Mouse (Mus musculus) ZHBTc4 (cell line): ENCODE data around the gene Atxn7.
A peak's percentile ranks its signal among the peaks of the same experiment; 100 is the strongest.
"Not testable (repeated sequence)": the region's sequence is repeated elsewhere in the genome, so short reads cannot be mapped to it uniquely, and the experiment has no call there.

ENCODE experiments used
- DNase-seq: peaks from one replicate; pipeline ENCODE4 v3.0.0-alpha.2; 2011; ENCODE audit warnings: low read depth, low spot score

Gene Atxn7

GRCm38 (mm10) chr14:13961401-13962112 lies at the start of gene Atxn7, which contains the start of gene Thoc7:
TSS of gene Atxn7 (plus strand) at chr14:13961440.
TSS of gene Thoc7 (minus strand) at chr14:13961852.
- peak; percentile 68 for DNase-seq

DNA sequence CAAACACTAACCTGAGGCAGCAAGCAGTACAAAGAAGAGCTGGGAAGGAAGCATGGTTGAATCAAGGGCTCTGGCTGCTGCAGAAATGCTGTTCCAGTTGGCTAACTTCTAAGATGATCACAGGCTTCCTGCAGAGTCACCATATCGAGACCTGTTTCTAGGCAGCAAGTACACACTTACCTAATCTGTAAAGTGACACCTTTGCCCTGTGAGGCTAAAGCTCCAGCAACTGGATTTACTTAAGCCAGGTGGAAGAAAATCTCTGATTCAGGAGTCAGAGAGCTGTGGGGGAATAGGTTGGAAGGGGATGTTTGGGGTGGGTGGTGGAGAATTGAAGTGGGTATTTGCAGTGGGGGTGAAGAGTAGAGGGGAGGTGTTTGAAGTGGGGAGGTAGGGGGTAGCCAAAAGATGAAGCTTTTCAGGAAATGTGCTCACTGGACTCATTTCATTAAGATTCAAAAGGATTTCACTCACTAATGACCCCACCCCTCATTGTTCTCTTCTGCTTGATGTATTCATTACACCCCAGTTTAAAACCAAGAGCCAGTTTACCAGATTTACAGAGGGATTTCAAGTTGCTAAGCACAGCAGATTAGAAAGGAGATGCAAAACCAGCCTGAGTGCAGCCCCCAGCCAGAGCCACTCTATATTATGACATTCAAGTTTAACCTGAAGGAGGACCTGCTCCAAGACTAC lies 46.7 kb upstream of the Atxn7 start, which contains the start of gene Gm281:
TSS of gene Gm281 (minus strand) at position 92 of the 696 bp plus-strand sequence.
- peak; percentile 58 for DNase-seq

- DNase-seq = no peak
These were observed 46.0 kb upstream of the Atxn7 start for GRCm38 (mm10) chr14:13915207-13915606.

- DNase-seq = no peak
These were observed 44.0 kb upstream of the Atxn7 start for GRCm38 (mm10) chr14:13917208-13917607.

DNA sequence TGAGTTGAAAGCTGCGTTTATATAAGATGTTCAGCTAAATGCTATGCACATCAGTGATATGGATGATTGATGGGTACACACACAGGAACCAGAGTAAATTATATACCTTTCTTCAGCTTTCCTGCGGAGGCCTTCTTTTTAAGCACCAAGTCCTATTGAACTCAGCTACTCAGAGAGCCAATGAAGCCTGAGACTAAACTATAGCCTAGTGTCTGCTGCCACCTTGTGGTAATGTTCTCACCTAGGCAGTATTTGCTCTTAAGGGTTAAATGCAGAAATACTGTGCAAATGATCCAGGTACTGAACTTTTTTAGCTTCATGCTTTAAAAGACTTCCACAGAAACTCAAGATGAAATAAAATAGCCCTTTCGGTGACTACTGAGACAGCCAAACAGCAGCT lies 43.6 kb upstream of the Atxn7 start:
- peak; percentile 87 for DNase-seq

GRCm38 (mm10) chr14:13933290-13934051 lies 27.8 kb upstream of the Atxn7 start:
- peak; percentile 25 for DNase-seq

DNA sequence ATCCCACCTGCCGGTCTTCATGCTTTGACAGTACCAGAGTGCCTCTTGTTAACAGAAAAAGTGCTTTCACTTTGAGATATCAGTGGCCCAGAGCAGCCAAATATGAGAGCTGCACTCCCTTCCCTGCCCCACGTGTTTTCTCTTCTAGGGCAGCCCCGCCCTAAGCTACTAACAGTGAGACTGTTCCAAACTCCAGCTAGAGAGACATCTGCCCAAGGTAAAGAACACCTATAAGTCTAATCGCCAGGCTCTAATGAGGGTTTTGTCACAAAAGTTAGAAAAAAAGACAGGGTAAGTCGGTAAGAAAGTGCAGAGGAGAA lies 27.2 kb upstream of the Atxn7 start:
- DNase-seq = no peak

DNA sequence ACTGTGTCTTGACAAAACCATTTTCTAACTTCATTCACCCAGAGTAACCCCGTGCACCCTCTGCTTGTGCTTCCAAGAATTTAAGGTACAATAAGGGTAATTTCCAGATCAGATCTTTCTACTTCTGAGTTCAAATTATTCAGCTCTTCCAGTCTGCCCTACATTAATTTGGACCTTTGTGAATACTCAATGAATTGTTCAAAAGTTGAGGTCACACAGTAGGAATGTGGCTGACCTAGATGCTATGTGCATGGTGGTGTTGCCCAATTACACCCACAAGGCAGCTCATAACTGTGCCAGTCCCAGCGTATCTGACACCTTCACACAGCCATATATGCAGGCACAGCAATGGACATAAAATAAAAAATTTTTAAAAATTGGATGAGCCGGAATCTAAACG lies 16.6 kb upstream of the Atxn7 start:
- DNase-seq = no peak

- DNase-seq = no peak
These were observed 12.9 kb upstream of the Atxn7 start for GRCm38 (mm10) chr14:13948345-13948744.

- peak; percentile 65 for DNase-seq
These were observed 10.8 kb upstream of the Atxn7 start for GRCm38 (mm10) chr14:13950401-13950800.

DNA sequence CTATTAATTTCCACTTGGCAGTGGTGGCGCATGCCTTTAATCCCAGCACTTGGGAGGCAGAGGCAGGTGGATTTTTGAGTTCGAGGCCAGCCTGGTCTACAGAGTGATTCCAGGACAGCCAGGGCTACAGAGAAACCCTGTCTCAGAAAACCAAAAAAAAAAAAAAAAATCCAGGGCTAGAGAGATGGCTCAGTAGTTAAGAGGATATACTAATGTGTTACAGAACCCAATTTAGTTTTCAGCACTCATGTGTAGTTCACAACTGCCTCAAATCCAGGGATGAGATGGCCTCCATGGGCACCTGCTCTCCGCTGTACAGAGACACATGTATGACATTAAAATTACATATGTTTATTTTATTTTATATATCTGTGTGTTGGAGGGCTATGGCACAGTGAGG lies 9.1 kb upstream of the Atxn7 start:
- DNase-seq = not testable (repeated sequence)

DNA sequence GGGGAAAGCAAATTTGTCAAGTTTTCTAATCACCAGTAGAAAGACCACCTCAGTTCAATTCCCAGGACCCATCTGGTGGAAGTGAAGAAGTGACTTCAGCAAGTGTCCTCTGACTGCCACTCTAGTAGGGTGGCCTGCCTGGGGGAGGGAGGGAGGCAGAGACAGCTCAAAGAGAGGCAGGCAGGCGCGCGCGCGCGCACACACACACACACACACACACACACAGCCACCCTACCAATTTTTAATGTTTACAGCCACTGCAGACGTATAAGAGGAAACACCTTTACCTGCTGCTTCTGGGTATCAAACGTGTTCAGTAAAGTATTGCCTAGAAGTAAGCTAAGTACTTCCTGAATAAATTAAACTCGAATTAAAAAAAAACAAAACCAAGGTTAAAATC lies 1.2 kb upstream of the Atxn7 start:
- peak; percentile 44 for DNase-seq

GRCm38 (mm10) chr14:13960482-13961325 lies 536 bp upstream of the Atxn7 start:
- peak; percentile 83 for DNase-seq

- DNase-seq = no peak
These were observed 1.2 kb downstream of the Atxn7 start for GRCm38 (mm10) chr14:13962476-13962875.

DNA sequence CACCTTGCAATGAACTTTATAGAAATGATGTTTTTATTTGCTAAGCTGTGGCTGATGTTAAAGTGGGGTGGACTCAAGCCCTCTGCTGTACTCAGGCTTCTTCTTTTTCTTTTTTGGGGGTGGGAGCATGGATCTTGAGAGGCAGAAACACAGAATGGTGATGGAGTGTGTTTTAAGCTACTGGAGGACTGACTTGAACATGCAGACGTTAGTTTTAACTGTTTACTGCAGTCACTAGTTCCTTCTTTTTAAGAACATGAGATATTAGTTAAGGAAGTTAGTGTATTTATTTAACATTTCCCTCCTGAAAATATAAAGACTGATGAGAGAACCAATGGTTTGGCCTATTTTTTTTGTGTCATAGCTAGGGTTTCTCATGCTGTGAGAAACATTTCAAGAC lies 2.3 kb downstream of the Atxn7 start:
- DNase-seq = no peak

- DNase-seq = no peak
These were observed 6.4 kb downstream of the Atxn7 start for GRCm38 (mm10) chr14:13967607-13968006.

DNA sequence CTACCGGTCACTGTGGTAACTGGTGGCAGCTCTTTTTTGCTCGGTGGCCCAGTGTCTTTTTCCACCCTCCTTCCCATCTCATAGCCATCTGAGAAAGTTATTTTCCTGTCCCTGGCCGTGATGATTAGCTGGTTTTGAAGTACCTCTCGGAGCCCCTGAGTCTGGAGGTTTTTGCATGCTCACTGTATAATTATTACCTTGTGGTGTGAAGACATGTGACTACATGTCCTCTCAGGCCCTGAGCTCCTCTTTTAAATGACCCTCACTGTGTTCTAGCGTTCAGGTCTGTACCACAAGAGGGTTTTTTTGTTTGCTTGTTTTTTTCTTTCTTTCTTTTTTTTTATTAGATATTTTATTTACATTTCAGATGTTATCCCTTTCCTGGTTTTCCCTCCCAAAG lies 7.2 kb downstream of the Atxn7 start:
- DNase-seq = no peak

DNA sequence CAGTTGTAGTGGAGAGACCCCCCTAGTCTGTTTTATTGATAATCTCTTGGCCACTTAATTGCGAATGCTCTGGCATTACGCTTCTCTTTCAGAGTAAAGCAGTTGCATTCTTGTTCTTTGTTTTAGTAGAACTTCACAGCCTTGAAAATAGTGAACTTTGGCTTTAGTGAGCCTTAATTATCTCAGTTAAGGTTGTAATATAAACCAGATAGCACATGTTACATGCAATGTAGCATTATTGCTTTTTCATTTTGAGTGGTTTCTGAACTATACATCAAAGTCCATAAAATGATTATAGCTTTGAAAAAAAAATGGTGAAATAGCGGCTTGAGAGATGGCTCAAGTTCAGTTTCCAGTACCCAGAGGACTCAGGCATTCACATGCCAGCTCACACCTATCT lies 9.3 kb downstream of the Atxn7 start:
- DNase-seq = no peak

- no peak for DNase-seq
These were observed 10.5 kb downstream of the Atxn7 start for GRCm38 (mm10) chr14:13971644-13972234.

GRCm38 (mm10) chr14:13977498-13977897 lies 16.3 kb downstream of the Atxn7 start:
- DNase-seq = no peak

GRCm38 (mm10) chr14:13981286-13981685 lies 20.0 kb downstream of the Atxn7 start:
- DNase-seq = no peak
